Mouse (Mus musculus) midbrain, embryonic 16.5 days (tissue): Measurements from ENCODE around the gene Skint6. TPM values are rescaled to one million over a fixed set of nuclear protein-coding genes. Genes with fewer than 3 reads are reported as not detected.
"Not testable (repeated sequence)": the region's sequence is repeated elsewhere in the genome, so short reads cannot be mapped to it uniquely, and the experiment has no call there.

ENCODE experiments used
- ATAC-seq: fragments of 200-750 bp; cut with Nextera tagmentation; 2 replicates; pipeline ENCODE4 v1.8.0; 2017; ENCODE audit warnings: moderate TSS enrichment
- H3K27ac ChIP-seq: fragments of 300-500 bp; sonication (generic); 2 replicates; pipeline ENCODE4 v1.5.1; 2014; ENCODE audit warnings: mild to moderate bottlenecking, low read length, mixed read lengths
- H3K27me3 ChIP-seq: fragments of 300-500 bp; sonication (generic); 2 replicates; pipeline ENCODE4 v1.6.1; 2014; ENCODE audit warnings: low read depth, low read length, mixed read lengths; ENCODE audit not compliant: control insufficient read depth, insufficient read depth
- H3K36me3 ChIP-seq: fragments of 300-500 bp; sonication (generic); 2 replicates; pipeline ENCODE4 v1.6.1; 2014; ENCODE audit warnings: mild to moderate bottlenecking, low read length, moderate library complexity, mixed read lengths; ENCODE audit not compliant: control insufficient read depth, insufficient read depth
- H3K4me1 ChIP-seq: fragments of 300-500 bp; sonication (generic); 2 replicates; pipeline ENCODE4 v1.6.1; 2014; ENCODE audit warnings: mild to moderate bottlenecking, low read length, mixed read lengths; ENCODE audit not compliant: control insufficient read depth, insufficient read depth
- H3K4me2 ChIP-seq: fragments of 300-500 bp; sonication (generic); 2 replicates; pipeline ENCODE4 v1.6.1; 2014; ENCODE audit warnings: mild to moderate bottlenecking, low read length, mixed read lengths
- H3K4me3 ChIP-seq: fragments of 300-500 bp; sonication (generic); 2 replicates; pipeline ENCODE4 v1.5.1; 2014; ENCODE audit warnings: low read depth, mild to moderate bottlenecking, low read length, moderate library complexity, mixed read lengths
- H3K9ac ChIP-seq: fragments of 300-500 bp; sonication (generic); 2 replicates; pipeline ENCODE4 v1.6.1; 2014; ENCODE audit warnings: low read depth, low read length, mixed read lengths
- H3K9me3 ChIP-seq: fragments of 300-500 bp; sonication (generic); replicated peaks from 2 replicates; pipeline ENCODE4 v1.6.1; 2014; ENCODE audit warnings: mild to moderate bottlenecking, low read length, mixed read lengths; ENCODE audit not compliant: control insufficient read depth, poor library complexity, severe bottlenecking
- WGBS: fragments of 180-500 bp; shearing (Covaris S2); extraction: QIAGEN DNeasy Blood & Tissue Kit; methylation state at CpG from one replicate; pipeline ENCODE4 v1.1.7; 2014; 5-methylcytosine and 5-hydroxymethylcytosine counted together
- polyA plus RNA-seq: library from polyadenylated mRNA; unstranded; fragments of >200 nt; fragmentation: Nextera tagmentation; extraction: Ambion mirVana; gene quantifications from 2 replicates; pipeline ENCODE4 v1.2.1, GENCODE M21; 2015

The Skint6 gene
- polyA plus RNA-seq, result not detected in 2 replicates

GRCm38 (mm10) chr4:113286873-113287272, at the start of gene Skint6:
TSS of gene Skint6 (minus strand) at chr4:113286973.
- 47% methylated on average over 2 of the region's 2 CpGs for WGBS

DNA sequence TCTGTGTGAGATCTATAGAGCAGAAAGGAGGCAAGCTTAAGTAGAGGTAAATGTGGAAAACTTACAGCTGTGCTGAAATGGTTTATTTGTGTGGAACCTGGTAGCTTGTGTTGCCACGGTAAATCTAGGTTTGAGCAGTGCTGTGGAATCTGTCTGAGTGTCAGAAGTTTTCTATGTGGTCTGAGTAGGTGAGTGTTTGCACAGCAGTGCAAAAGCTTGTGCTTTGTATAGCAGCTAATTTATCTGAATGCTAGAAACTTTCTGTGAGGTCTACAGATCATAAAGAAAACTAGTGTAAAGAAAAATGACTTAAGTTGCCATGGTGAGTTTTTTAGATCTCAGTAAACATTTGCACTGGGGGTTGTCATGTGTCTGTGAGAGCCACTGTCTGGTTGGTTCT, 34.1 kb upstream of the Skint6 start:
- no peaks in the 10 kb centered on the region for H3K36me3 ChIP-seq
- no peak overlapping the region for H3K4me2 ChIP-seq
- no peak overlapping the region for H3K9ac ChIP-seq
- H3K27ac ChIP-seq, result no peak overlapping the region
- 93% methylated on average over 1 of the region's 1 CpGs for WGBS
- peaks cover 29% of the 10 kb centered on the region for H3K9me3 ChIP-seq
- H3K4me1 ChIP-seq, result no peaks in the 10 kb centered on the region
- H3K4me3 ChIP-seq, result no peak overlapping the region
- no peak for ATAC-seq
- H3K27me3 ChIP-seq, result no peaks in the 10 kb centered on the region

More at GRCm38 (mm10) chr4:113286873-113287272, at the start of gene Skint6:
- no peaks in the 10 kb centered on the region for H3K36me3 ChIP-seq
- H3K9me3 ChIP-seq, result 0 out of 2 replicates have a peak, but pooled peaks cover 5% of the 10 kb centered on the region
- no peaks in the 10 kb centered on the region for H3K4me1 ChIP-seq
- no peak for ATAC-seq
- H3K4me2 ChIP-seq, result no peak within 1 kb of the TSS
- H3K4me3 ChIP-seq, result no peak within 1 kb of the TSS
- no peaks in the 10 kb centered on the region for H3K27me3 ChIP-seq
- H3K27ac ChIP-seq, result no peak within 1 kb of the TSS
- no peak within 1 kb of the TSS for H3K9ac ChIP-seq

DNA sequence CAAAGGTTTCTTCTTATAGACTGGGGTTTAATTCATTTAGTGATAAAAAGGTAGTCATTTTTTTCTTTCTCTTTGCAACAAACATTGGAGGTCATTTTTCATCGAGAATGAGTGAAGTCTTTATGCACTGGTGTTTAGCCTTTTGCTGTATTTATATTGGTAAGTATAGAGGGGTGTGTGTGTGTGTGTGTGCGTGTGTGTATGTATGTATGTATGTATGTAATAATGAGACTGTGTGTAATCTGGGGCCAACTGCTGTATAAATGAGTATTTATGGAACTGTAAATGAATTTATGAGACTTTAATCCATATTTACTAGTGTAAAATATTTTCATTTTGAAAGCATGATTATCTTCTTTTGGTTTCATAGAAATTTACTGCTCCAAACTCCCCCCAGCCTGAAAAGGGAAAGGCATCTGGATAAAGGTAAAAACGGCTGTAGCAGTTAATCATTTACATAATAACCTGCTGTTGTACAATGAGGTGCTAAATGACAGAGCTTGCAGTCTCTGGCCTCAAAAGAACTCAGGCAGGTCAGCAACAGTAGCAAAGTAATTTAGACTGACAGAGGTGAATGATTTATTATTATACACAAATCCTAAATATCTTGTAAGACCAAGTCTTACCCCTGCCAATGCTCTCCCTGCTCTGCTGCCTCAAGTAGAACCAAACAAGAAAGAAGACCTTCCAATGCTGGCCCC, 15.2 kb upstream of the Skint6 start:
- Histone ChIP-seq H3K27ac (no peak overlapping the region), H3K4me3 (no peak overlapping the region), H3K9me3 (peaks cover 8% of the 10 kb centered on the region), H3K4me1 (no peaks in the 10 kb centered on the region), H3K9ac (no peak overlapping the region), H3K4me2 (no peak overlapping the region), H3K36me3 (no peaks in the 10 kb centered on the region), H3K27me3 (no peaks in the 10 kb centered on the region)
- no peak for ATAC-seq
- 68% methylated on average over 3 of the region's 3 CpGs for WGBS

GRCm38 (mm10) chr4:113263363-113264060, 23.3 kb downstream of the Skint6 start:
- 88% methylated on average over 1 of the region's 1 CpGs for WGBS
- H3K9me3 ChIP-seq, result peaks cover 12% of the 10 kb centered on the region
- no peaks in the 10 kb centered on the region for H3K4me1 ChIP-seq
- H3K36me3 ChIP-seq, result no peaks in the 10 kb centered on the region
- no peak overlapping the region for H3K4me3 ChIP-seq
- H3K9ac ChIP-seq, result no peak overlapping the region
- no peaks in the 10 kb centered on the region for H3K27me3 ChIP-seq
- H3K27ac ChIP-seq, result no peak overlapping the region
- no peak overlapping the region for H3K4me2 ChIP-seq
- no peak for ATAC-seq

GRCm38 (mm10) chr4:113245808-113246207, 41.0 kb downstream of the Skint6 start:
- Histone ChIP-seq H3K4me3 (no peak overlapping the region), H3K4me1 (no peaks in the 10 kb centered on the region), H3K9ac (no peak overlapping the region), H3K9me3 (peaks cover 22% of the 10 kb centered on the region), H3K4me2 (no peak overlapping the region), H3K36me3 (no peaks in the 10 kb centered on the region), H3K27ac (no peak overlapping the region), H3K27me3 (no peaks in the 10 kb centered on the region)
- ATAC-seq, result no peak

DNA sequence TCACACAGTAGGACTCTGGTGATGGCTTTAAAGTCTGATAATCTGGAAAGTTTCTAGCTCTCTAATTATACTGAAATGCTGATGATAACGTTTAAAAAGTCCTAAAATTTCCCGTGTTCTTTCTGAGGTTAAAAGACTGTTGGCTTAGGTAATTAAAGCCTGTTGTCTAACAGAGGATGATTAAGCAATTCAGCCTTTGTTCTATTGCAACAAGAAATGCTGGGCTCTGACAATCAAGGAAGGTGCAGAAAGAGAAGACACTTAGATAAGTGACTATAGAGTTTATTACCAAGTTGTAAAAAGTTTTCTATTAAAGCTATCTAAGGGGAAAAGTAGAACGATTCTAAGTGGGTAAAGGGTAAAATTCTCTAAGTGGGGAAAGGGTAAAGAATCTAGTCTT, 219.2 kb downstream of the Skint6 start:
- 61% methylated on average over 3 of the region's 3 CpGs for WGBS
- Histone ChIP-seq H3K4me3 (no peak overlapping the region), H3K9me3 (peaks cover 13% of the 10 kb centered on the region), H3K36me3 (no peaks in the 10 kb centered on the region), H3K4me2 (no peak overlapping the region), H3K9ac (no peak overlapping the region), H3K27me3 (no peaks in the 10 kb centered on the region), H3K4me1 (no peaks in the 10 kb centered on the region), H3K27ac (no peak overlapping the region)
- no peak for ATAC-seq

DNA sequence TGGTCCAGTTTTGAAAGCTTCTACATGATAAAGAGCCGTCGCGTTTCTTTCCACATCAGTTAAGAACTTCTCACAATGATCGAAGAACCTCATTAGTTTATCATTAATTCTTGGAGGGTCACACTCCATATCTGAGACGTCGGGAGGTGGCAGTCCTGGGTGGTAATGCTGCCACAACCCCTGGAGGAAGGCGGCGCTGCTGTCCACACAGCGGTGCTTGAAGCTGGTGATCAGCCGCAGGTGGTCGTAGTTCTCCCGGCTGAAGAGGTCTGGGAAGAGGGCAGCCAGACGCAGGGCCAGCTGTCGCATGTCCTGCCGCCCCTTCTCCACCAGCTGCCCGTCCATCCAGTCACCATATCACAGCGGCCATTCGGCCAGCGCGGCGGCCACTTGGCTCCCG, 307.6 kb downstream of the Skint6 start:
- not testable (repeated sequence) for H3K4me2 ChIP-seq, H3K4me1 ChIP-seq, H3K9me3 ChIP-seq, H3K9ac ChIP-seq, H3K36me3 ChIP-seq, H3K27ac ChIP-seq, H3K4me3 ChIP-seq, H3K27me3 ChIP-seq
- 35% methylated on average over 22 of the region's 22 CpGs for WGBS
- ATAC-seq, result 0 out of 2 replicates have a peak, but pooled peaks have one; percentile 17

DNA sequence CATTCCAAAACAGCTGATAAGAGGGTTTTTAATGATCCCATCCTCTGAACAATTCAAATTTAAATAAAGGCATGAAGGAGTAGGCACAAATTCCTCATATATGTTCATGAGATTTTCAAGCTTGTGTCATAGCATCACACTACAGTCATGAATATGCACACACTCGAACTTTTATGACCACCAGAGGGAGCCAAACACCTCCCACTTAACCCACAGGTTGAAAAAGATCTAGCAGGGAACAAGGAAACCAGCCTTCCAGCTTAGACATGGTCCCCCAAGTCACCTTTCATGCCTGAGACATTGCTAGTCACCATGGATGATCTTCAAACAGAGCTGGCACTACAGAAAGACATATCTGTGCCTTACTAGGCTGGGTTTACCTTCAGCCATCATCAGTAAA, 496.1 kb downstream of the Skint6 start:
- Histone ChIP-seq H3K9ac (no peak overlapping the region), H3K27me3 (no peaks in the 10 kb centered on the region), H3K27ac (no peak overlapping the region), H3K4me3 (no peak overlapping the region), H3K9me3 (peaks cover 23% of the 10 kb centered on the region), H3K4me2 (no peak overlapping the region), H3K4me1 (no peaks in the 10 kb centered on the region), H3K36me3 (no peaks in the 10 kb centered on the region)
- WGBS, result 0% methylated on average over 1 of the region's 1 CpGs
- no peak for ATAC-seq

GRCm38 (mm10) chr4:112774766-112775165, 512.0 kb downstream of the Skint6 start, which contains the start of gene Skint10:
TSS of gene Skint10 (minus strand) at chr4:112774866.
- Histone ChIP-seq H3K4me1 (no peaks in the 10 kb centered on the region), H3K4me2 (no peak within 1 kb of the TSS), H3K27ac (no peak within 1 kb of the TSS), H3K9me3 (peaks cover 12% of the 10 kb centered on the region; the same call in 1 of the 2 replicates), H3K36me3 (no peaks in the 10 kb centered on the region), H3K27me3 (no peaks in the 10 kb centered on the region), H3K9ac (no peak within 1 kb of the TSS), H3K4me3 (no peak within 1 kb of the TSS)
- WGBS, result 70% methylated on average over 1 of the region's 1 CpGs
- no peak for ATAC-seq
